Mouse (Mus musculus): ENCODE measurements around the gene Thap12. TPM values are rescaled to one million over a fixed set of nuclear protein-coding genes. Genes with fewer than 3 reads are reported as not detected.

The Thap12 gene
- polyA plus RNA-seq, 1 experiment: 44.8 TPM

- no peak for DNase-seq (ENCODE audit: low spot score)
These were observed 5.4 kb upstream of the Thap12 start for GRCm38 (mm10) chr7:98697496-98697895.

- DNase-seq (ENCODE audit: low spot score): no peak
These were observed 4.9 kb upstream of the Thap12 start for GRCm38 (mm10) chr7:98698041-98698440.

DNA sequence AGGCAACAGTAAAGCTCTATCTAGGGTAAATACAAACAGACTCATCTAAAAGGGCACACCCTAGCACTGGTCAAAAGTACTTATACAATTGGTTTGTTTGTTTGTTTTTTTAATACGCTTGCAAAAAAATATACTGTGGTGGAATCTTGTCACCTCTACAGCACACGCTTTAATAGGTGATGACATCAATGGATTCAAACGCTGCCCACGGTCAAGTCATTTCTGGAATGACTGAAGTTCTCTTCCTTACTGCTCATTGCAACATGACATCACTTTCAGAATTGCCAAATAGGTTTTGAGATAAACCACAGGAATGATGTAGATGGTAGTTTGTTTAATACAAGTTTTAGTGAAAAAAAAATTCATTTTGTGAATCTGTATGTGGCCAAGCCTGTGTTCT, 4.3 kb upstream of the Thap12 start:
- DNase-seq (ENCODE audit: low spot score): no peak

DNA sequence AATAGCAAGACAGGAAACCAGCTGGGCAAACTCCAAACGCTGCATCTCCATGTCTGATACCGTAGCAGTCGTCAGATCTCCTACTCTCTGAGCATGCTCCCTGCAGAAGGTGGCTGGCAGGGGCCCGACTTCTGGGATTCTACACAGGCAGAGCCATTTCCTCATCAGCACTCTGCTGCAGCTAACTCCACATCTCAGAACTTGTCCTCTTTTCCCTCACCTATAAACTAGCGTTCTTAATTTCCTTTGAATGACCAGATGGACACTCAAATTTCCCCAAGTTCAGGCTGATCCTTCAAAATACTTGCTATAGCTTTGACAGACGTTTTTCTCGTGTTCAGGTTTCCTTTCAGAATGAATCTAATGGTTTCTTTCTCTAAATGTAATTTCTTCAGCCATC, 1.1 kb upstream of the Thap12 start:
- no peak for DNase-seq (ENCODE audit: low spot score)

GRCm38 (mm10) chr7:98703365-98703881, 520 bp downstream of the Thap12 start:
- no peak for DNase-seq (ENCODE audit: low spot score)

DNA sequence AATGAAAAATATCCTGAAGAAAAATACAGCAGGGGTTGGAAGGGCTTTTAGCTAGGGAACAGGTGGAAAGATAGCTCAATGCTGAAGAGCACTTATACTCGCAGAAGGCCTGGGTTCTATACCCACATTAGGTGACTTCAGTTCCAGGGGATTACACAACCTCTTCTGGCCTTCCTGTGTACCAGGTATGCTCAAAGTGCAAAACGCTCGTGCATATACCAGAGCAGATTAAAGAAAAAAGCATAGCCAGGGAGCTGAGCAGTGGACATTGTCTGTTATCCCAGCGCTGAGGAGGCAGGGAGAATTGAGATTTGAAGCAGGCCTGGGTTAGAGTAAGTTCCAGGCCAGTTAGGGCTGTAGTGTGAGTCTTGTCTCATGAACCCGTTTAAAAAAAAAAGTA, 1.4 kb downstream of the Thap12 start:
- no peak for DNase-seq (ENCODE audit: low spot score)

- DNase-seq (ENCODE audit: low spot score): no peak
These were observed 10.8 kb downstream of the Thap12 start for GRCm38 (mm10) chr7:98713661-98714060.

- no peak for DNase-seq (ENCODE audit: low spot score)
These were observed 14.5 kb downstream of the Thap12 start for GRCm38 (mm10) chr7:98717438-98717837.

- no peak for DNase-seq (ENCODE audit: low spot score)
These were observed 16.9 kb downstream of the Thap12 start for GRCm38 (mm10) chr7:98719761-98720160.

GRCm38 (mm10) chr7:98720731-98721130, 17.8 kb downstream of the Thap12 start:
- DNase-seq (ENCODE audit: low spot score): no peak

DNA sequence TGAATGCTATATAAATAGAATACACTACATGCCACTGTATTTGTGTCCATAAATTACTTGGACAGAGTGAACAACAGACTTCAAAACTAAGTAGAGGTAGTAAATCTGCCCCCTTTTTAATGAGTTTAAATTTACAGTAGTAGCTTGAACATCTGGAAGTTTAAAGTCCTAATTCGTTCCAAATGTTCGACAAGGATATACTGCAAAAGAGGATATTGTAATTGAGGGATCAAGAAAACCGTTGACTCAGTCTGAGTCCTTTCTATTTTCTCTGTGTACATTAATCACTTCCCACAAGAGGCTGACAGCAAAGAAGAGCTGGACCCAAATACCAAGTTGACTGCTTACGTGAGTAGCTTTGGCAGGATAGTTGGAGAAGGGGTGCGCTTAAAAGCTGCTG, 18.3 kb downstream of the Thap12 start:
- no peak for DNase-seq (ENCODE audit: low spot score)

GRCm38 (mm10) chr7:98721623-98722022, 18.7 kb downstream of the Thap12 start:
- no peak for DNase-seq (ENCODE audit: low spot score)

GRCm38 (mm10) chr7:98725686-98726195, 22.8 kb downstream of the Thap12 start:
- DNase-seq (ENCODE audit: low spot score): no peak

DNA sequence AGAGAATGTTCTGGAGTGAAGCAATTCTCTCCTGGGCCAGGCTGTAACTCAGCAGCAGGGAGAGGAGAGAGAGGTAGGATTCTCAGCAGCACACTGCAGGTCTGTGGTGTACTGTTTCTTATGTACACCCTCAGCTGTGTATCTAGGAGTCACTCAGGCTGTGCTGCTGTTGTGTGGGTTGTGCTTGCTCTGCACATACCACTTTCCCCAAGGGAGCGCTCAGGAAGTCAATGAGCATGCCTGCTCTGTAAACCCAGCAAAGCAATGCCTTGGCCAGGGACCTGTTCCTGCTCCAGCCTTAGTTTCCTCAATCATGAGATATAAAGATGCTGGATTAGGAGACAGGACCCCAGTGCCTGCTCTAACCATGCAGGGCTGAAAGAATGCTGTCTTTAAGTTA, 25.1 kb downstream of the Thap12 start:
- DNase-seq (ENCODE audit: low spot score): no peak

DNA sequence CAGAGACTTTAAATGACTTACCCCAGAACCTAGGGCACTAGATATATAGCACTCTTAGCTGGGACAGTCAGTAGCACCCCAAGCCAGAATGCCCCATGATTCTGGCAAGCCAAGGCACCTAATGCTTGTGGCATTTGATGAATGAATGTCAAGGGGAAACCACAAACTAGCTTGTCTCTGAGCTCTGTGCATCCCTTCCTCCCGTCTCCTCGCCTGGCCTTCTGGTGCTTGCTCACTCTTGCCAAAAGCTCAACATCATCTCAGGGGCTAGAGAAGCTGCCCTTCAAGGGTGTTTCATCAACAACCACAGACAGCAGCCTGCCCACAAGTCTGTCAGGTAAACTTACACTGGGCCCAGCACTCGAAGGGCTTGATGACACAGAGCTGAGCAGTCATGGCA, 25.6 kb downstream of the Thap12 start:
- no peak for DNase-seq (ENCODE audit: low spot score)

GRCm38 (mm10) chr7:98729661-98730271, 26.9 kb downstream of the Thap12 start:
- DNase-seq (ENCODE audit: low spot score): no peak

- no peak for DNase-seq (ENCODE audit: low spot score)
These were observed 31.1 kb downstream of the Thap12 start for GRCm38 (mm10) chr7:98733958-98734357.

DNA sequence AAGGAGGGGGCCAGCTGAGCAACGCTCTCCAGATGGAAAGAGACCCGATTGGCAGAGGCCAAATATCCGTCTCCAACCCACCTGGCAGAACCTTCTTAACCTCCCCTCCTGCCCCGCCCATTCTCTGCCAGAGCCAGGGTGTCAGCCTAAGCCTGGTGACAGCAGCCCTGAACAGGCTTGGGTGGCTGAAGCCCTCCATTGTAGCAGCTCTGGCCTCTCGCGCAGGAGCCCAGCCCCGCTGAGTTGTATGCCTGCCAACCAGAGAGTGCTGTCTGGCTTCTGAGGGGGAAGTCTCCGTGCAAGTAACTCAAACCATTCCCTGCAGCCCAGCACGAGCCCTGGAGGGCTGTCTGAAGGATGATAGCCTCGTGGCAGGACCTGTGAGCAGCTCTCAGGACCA, 32.0 kb downstream of the Thap12 start:
- DNase-seq (ENCODE audit: low spot score): no peak

DNA sequence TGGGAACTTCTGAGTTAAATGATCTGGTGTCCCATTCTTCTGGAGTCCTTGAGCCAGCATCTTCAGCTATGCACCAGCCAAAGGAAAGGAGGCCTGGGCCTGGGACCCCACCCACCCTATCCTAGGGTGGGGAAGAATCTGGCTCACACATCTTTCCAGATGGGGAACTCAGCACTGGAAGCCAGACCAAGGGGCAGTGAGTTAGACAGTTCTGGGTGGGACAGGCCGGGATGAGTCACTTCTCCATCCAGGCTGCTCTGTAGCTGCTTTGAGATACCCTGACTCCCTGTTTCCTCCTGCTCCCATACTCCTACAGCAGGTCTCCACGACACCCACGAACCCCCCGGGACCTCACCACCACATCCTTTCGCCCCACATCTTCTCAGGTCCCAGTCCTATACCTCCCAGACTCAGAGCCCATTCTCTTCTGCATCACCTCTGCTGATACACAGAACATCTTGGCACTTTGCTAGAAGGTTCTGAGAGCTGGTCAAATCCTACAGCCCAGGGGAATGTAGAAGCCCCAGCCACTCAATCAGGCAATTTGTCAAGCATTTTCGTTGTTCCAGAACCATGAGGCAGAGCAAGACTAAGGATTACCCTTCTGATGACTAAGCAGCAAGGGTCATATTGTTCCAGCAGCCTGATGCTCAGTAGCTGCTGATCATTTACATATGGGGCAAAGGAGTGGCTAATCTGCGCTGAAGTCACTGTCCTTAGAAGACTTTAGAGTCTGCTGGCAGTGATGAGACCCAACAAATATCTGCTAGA, 34.1 kb downstream of the Thap12 start:
- no peak for DNase-seq (ENCODE audit: low spot score)

DNA sequence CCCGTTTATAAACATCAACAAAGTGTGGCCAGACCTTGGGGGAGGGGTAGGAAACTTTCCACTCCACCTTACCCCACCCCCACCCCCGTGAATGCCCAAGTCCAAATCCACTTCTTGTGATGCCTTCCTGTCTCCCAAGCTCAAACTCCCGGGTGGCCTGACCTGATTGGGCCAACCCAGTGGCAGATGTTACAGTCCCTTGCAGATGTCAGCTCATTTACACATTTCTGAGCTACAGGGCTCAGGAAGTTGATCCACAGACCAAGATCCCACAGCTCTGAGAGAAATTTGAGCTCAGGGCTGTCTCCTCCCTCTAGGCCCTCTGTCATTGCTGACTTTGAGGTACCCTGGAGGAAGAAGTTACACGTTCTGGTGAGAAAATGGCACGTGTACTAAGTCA, 37.5 kb downstream of the Thap12 start:
- DNase-seq (ENCODE audit: low spot score): no peak

GRCm38 (mm10) chr7:98743312-98743711, 40.4 kb downstream of the Thap12 start:
- DNase-seq (ENCODE audit: low spot score): peak; percentile 59

- DNase-seq (ENCODE audit: low spot score): no peak
These were observed 47.5 kb downstream of the Thap12 start for GRCm38 (mm10) chr7:98750404-98750803.

- no peak for DNase-seq (ENCODE audit: low spot score)
These were observed 49.8 kb downstream of the Thap12 start for GRCm38 (mm10) chr7:98752680-98753079.
